Mouse (Mus musculus) heart, embryonic 12.5 days (tissue): ENCODE measurements at regions not wholly inside any gene's neighbourhood (a gene's known extent, or its start where the extent isn't known, plus 50 kb on each side); places are given as distances from the start of the nearest gene placed in this dataset.

Source experiments
- ATAC-seq: fragments of 200-750 bp; cut with Nextera tagmentation; 2 replicates; pipeline ENCODE4 v1.8.0; 2017; ENCODE audit warnings: moderate TSS enrichment, moderate library complexity; ENCODE audit not compliant: insufficient number of reproducible peaks, low FRiP score
- H3K27ac ChIP-seq: fragments of 300-500 bp; sonication (generic); 2 replicates; pipeline ENCODE4 v1.5.1; 2016; ENCODE audit warnings: mild to moderate bottlenecking, moderate library complexity; ENCODE audit not compliant: poor library complexity, severe bottlenecking
- H3K27me3 ChIP-seq: fragments of 300-500 bp; sonication (generic); replicated peaks from 2 replicates; pipeline ENCODE4 v1.6.1; 2016; ENCODE audit warnings: mild to moderate bottlenecking, moderate library complexity
- H3K36me3 ChIP-seq: fragments of 300-500 bp; sonication (generic); 2 replicates; pipeline ENCODE4 v1.6.1; 2016; ENCODE audit warnings: mild to moderate bottlenecking, moderate library complexity
- H3K4me1 ChIP-seq: fragments of 300-500 bp; sonication (generic); replicated peaks from 2 replicates; pipeline ENCODE4 v1.6.1; 2016; ENCODE audit warnings: mild to moderate bottlenecking
- H3K4me2 ChIP-seq: fragments of 300-500 bp; sonication (generic); 2 replicates; pipeline ENCODE4 v1.6.1; 2016; ENCODE audit warnings: mild to moderate bottlenecking, moderate library complexity
- H3K4me3 ChIP-seq: fragments of 300-500 bp; sonication (generic); 2 replicates; pipeline ENCODE4 v1.5.1; 2016; ENCODE audit warnings: mild to moderate bottlenecking
- H3K9ac ChIP-seq: fragments of 300-500 bp; sonication (generic); 2 replicates; pipeline ENCODE4 v1.6.1; 2016; ENCODE audit warnings: mild to moderate bottlenecking, moderate library complexity
- H3K9me3 ChIP-seq: fragments of 300-500 bp; sonication (generic); replicated peaks from 2 replicates; pipeline ENCODE4 v1.6.1; 2016; ENCODE audit warnings: mild to moderate bottlenecking, moderate library complexity
- WGBS: fragments of 180-500 bp; shearing (Covaris S2); methylation state at CpG from one replicate; pipeline ENCODE4 v1.1.7; 2016; 5-methylcytosine and 5-hydroxymethylcytosine counted together

GRCm38 (mm10) chr8:78154873-78155272 is 58.2 kb upstream of the Ttc29 start:
- no peaks in the 10 kb centered on the region for H3K9me3 ChIP-seq
- no peak overlapping the region for H3K4me2 ChIP-seq
- H3K27ac ChIP-seq: no peak overlapping the region
- H3K4me1 ChIP-seq: no peaks in the 10 kb centered on the region
- WGBS: 53% methylated on average over 8 of the region's 8 CpGs
- no peaks in the 10 kb centered on the region for H3K36me3 ChIP-seq
- no peak overlapping the region for H3K9ac ChIP-seq
- H3K27me3 ChIP-seq: no peaks in the 10 kb centered on the region
- ATAC-seq: no peak
- no peak overlapping the region for H3K4me3 ChIP-seq

GRCm38 (mm10) chr8:78162046-78162445 is 51.1 kb upstream of the Ttc29 start:
- H3K27me3 ChIP-seq: no peaks in the 10 kb centered on the region
- WGBS: 41% methylated on average over 1 of the region's 1 CpGs
- no peak for ATAC-seq

GRCm38 (mm10) chr8:78162763-78163508 is 50.2 kb upstream of the Ttc29 start:
- Histone ChIP-seq H3K4me1 (0 out of 2 replicates have a peak, but pooled peaks cover 3% of the 10 kb centered on the region), H3K9ac (no peak overlapping the region), H3K36me3 (no peaks in the 10 kb centered on the region), H3K4me2 (no peak overlapping the region), H3K27ac (no peak overlapping the region), H3K27me3 (no peaks in the 10 kb centered on the region), H3K9me3 (no peaks in the 10 kb centered on the region), H3K4me3 (no peak overlapping the region)
- ATAC-seq: no peak
- 86% methylated on average over 5 of the region's 5 CpGs for WGBS

More at GRCm38 (mm10) chr8:78162046-78162445, 51.1 kb upstream of the Ttc29 start:
- Histone ChIP-seq H3K27ac (no peak overlapping the region), H3K4me3 (no peak overlapping the region), H3K9ac (no peak overlapping the region), H3K36me3 (no peaks in the 10 kb centered on the region), H3K4me2 (no peak overlapping the region), H3K9me3 (no peaks in the 10 kb centered on the region), H3K4me1 (0 out of 2 replicates have a peak, but pooled peaks cover 3% of the 10 kb centered on the region)
